Mouse (Mus musculus) frontal cortex, adult 2 months (tissue): Measurements from ENCODE around the gene Pxdc1. TPM values are rescaled to one million over a fixed set of nuclear protein-coding genes. Genes with fewer than 3 reads are reported as not detected.

Experiments used
- DNase-seq, 2 experiments: peaks; one replicate each; pipeline ENCODE4 v3.0.0; 2022; ENCODE audit warnings: low spot score in 1 of 2; ENCODE audit errors: extremely low spot score in 1 of 2
- polyA plus RNA-seq: library from polyadenylated mRNA; depleted of rRNA; stranded (reverse); fragments of >200 nt; gene quantifications from 2 replicates; pipeline ENCODE4 v1.2.3, GENCODE M21; 2012

The Pxdc1 gene
- polyA plus RNA-seq, 1 experiment = 8.9 TPM

- no peak for DNase-seq
Measured at GRCm38 (mm10) chr13:34652016-34652352, 1.3 kb downstream of the Pxdc1 start.

GRCm38 (mm10) chr13:34651474-34651991 is 1.8 kb downstream of the Pxdc1 start:
- no peak for DNase-seq

- peak in 1 of 2 experiments; percentile 49 for DNase-seq
Measured at GRCm38 (mm10) chr13:34650953-34651352, 2.3 kb downstream of the Pxdc1 start.

- no peak for DNase-seq
Measured at GRCm38 (mm10) chr13:34650371-34650770, 2.9 kb downstream of the Pxdc1 start.

GRCm38 (mm10) chr13:34647751-34648150 is 5.5 kb downstream of the Pxdc1 start:
- no peak for DNase-seq

GRCm38 (mm10) chr13:34647221-34647620 is 6.1 kb downstream of the Pxdc1 start:
- no peak for DNase-seq

GRCm38 (mm10) chr13:34646240-34646750 is 7.0 kb downstream of the Pxdc1 start:
- no peak for DNase-seq

- no peak for DNase-seq
Measured at GRCm38 (mm10) chr13:34645519-34645918, 7.8 kb downstream of the Pxdc1 start.

- DNase-seq = no peak
Measured at GRCm38 (mm10) chr13:34644401-34644800, 8.9 kb downstream of the Pxdc1 start.

GRCm38 (mm10) chr13:34643926-34644325 is 9.4 kb downstream of the Pxdc1 start:
- no peak for DNase-seq

GRCm38 (mm10) chr13:34642941-34643875 is 10.1 kb downstream of the Pxdc1 start:
- peak in 1 of 2 experiments; percentile 86 for DNase-seq

- no peak for DNase-seq
Measured at GRCm38 (mm10) chr13:34641066-34641465, 12.2 kb downstream of the Pxdc1 start.

GRCm38 (mm10) chr13:34635978-34636377 is 17.3 kb downstream of the Pxdc1 start:
- DNase-seq = peak; percentile 59 to 92

GRCm38 (mm10) chr13:34630319-34630718 is 23.0 kb downstream of the Pxdc1 start:
- DNase-seq = no peak

GRCm38 (mm10) chr13:34629741-34630140 is 23.5 kb downstream of the Pxdc1 start:
- no peak for DNase-seq

GRCm38 (mm10) chr13:34627446-34627845 is 25.8 kb downstream of the Pxdc1 start:
- DNase-seq = no peak

- no peak for DNase-seq
Measured at GRCm38 (mm10) chr13:34624414-34624813, 28.9 kb downstream of the Pxdc1 start.

- no peak for DNase-seq
Measured at GRCm38 (mm10) chr13:34612402-34612801, 40.9 kb downstream of the Pxdc1 start.

- no peak for DNase-seq
Measured at GRCm38 (mm10) chr13:34609711-34610110, 43.6 kb downstream of the Pxdc1 start.

- no peak for DNase-seq
Measured at GRCm38 (mm10) chr13:34607079-34607478, 46.2 kb downstream of the Pxdc1 start.

- no peak for DNase-seq
Measured at GRCm38 (mm10) chr13:34605884-34606283, 47.4 kb downstream of the Pxdc1 start.

- DNase-seq = no peak
Measured at GRCm38 (mm10) chr13:34605206-34605605, 48.1 kb downstream of the Pxdc1 start.
